Mouse (Mus musculus) CD4-positive naive resting alpha-beta T cell, adult 76 days (primary cell): ENCODE measurements around the gene Osbpl8. TPM values are rescaled to one million over a fixed set of nuclear protein-coding genes. Genes with fewer than 3 reads are reported as not detected.

ENCODE experiments used
- total RNA-seq: library from RNA; stranded (reverse); gene quantifications from one replicate; pipeline ENCODE4 v1.2.4, GENCODE M21; 2023

The Osbpl8 gene
- total RNA-seq = 72.5 TPM

DNA sequence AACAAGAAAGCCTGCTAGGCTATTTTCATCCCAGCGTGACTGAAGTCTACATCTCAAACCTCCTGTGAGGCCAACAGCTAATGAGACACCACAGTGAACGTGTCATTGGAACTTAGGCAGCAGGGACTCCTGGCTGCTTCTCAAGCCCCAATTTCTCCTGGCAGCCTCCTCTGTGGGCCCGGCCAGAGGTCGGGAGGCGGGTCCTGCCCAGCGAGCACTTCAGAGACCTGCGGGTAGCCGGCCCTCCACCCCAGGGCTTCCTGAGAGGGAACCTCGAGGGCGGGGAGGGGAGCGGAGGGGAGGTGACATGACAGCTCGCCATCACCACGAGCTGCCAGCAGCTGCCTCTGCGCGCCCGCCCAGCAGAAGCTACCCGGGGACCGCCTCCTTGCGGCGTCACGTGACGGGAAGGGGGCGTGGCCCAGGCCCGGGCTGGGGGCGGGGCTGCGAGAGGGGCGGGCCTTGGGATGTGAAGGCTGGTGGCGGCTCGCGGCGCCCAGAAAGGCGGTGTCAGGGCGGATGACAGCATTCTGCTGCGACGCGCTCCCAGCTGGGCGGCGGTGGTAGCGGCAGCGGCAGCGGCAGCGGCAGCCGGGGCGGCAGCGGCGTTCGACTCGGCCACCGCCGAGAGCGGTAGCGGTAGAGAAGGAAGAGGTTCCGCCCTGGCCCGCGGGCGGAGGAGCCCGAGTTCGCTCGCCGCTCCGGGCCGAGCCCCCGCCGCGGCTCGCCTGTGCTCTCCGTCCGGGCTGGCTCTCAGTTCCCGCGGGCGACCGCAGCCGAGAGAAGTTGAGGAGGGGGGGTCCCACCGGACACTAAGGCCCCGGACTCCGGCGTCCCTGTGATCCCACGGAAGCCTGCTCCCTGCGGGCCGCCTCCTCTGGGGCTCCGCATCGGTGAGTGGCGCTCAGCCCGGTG is at the start of gene Osbpl8:
Osbpl8 (plus strand) TSS at position 449 of the 915 bp plus-strand sequence.

DNA sequence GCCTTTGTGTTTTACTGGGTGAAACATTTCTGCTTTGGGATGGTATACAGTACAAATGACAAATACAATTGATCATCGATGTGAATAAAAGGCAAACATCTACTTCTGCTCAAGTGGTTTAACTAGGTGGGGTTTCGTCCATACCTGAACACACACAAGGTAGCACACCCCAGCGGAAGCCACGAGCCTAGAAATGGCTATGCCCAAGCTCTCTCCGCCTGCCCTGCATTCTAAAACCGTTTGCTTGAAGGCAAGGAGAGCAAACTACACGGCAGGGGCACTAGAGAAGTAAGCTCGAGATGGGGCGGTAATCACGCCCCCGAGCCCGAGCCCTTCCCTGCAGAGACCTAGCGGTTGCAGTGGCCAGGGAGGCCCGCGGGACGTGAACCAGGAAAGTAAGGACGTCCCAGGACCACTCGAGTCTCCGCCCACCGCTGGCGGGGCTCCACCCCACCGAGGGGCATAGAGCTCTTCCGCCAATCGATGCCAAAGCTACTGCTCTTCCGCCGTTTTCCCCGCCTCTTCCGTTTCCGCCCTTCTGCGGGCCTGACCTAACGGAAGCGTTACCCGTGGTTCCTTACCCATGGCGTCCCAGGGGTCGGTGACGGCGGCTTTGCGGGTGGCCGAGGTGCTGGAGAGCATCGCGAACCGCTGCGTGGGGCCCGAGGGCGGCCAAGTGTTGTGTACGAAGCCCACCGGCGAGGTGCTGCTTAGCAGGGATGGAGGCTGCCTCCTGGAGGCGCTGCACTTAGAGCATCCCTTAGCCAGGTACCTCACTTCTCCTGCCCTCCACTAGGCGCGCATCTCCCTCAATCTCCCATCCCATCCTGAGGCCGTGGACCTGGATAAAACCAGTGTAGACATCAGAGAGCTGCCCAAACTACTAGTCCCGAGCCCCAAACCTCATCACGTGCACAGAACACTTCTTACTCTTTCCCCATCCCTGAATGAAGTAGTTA is 133.9 kb downstream of the Osbpl8 start, which contains the start of gene Bbs10:
Bbs10 (plus strand) TSS at position 540 of the 959 bp plus-strand sequence.

Other genes starting within 250 kb of the Osbpl8 start
- 2.7 TPM for gene Csrp2, start 245.0 kb upstream of the Osbpl8 start, total RNA-seq
- 50.9 TPM for gene Zdhhc17, start 154.6 kb upstream of the Osbpl8 start, total RNA-seq
- 0.82 TPM for gene Bbs10, start 133.9 kb downstream of the Osbpl8 start, total RNA-seq